Mouse (Mus musculus) urinary bladder, postnatal 36 days (tissue): ENCODE results near the gene Fndc10.
"Not testable (repeated sequence)": the region's sequence is repeated elsewhere in the genome, so short reads cannot be mapped to it uniquely, and the experiment has no call there.

Experiments used
- DNase-seq, 2 experiments: peaks; one replicate each; pipeline ENCODE4 v3.0.0; 2022; ENCODE audit warnings: low spot score in 2 of 2, mixed read lengths in 1 of 2

Fndc10 gene

GRCm38 (mm10) chr4:155683670-155684277, 10.4 kb upstream of the Fndc10 start:
- not testable (repeated sequence) for DNase-seq

GRCm38 (mm10) chr4:155687764-155688163, 6.4 kb upstream of the Fndc10 start:
- DNase-seq: not testable (repeated sequence)

GRCm38 (mm10) chr4:155690571-155691375, 3.4 kb upstream of the Fndc10 start:
- no peak for DNase-seq

- no peak for DNase-seq
These were observed 1.7 kb upstream of the Fndc10 start for GRCm38 (mm10) chr4:155692421-155692820.

- DNase-seq: peak; percentile 54 to 57
These were observed 600 bp downstream of the Fndc10 start for GRCm38 (mm10) chr4:155694482-155695401.

- no peak for DNase-seq
These were observed 1.5 kb downstream of the Fndc10 start for GRCm38 (mm10) chr4:155695531-155696062.

- DNase-seq: no peak
These were observed 2.4 kb downstream of the Fndc10 start for GRCm38 (mm10) chr4:155696261-155697255.

GRCm38 (mm10) chr4:155700425-155700824, 6.3 kb downstream of the Fndc10 start:
- DNase-seq: no peak

GRCm38 (mm10) chr4:155703425-155703929, 9.3 kb downstream of the Fndc10 start:
- DNase-seq: no peak

GRCm38 (mm10) chr4:155704721-155705591, 10.8 kb downstream of the Fndc10 start, which contains the start of gene Ssu72:
TSS of gene Ssu72 (plus strand) at chr4:155704800.
- peak; percentile 93 to 95 for DNase-seq

- peak in 1 of 2 experiments; percentile 25 for DNase-seq
These were observed 11.4 kb downstream of the Fndc10 start for GRCm38 (mm10) chr4:155705592-155705929.

GRCm38 (mm10) chr4:155708582-155708981, 14.4 kb downstream of the Fndc10 start:
- DNase-seq: no peak

- DNase-seq: no peak
These were observed 14.8 kb downstream of the Fndc10 start for GRCm38 (mm10) chr4:155708988-155709387.

GRCm38 (mm10) chr4:155710521-155711252, 16.5 kb downstream of the Fndc10 start:
- DNase-seq: no peak

GRCm38 (mm10) chr4:155721668-155722083, 27.5 kb downstream of the Fndc10 start:
- no peak for DNase-seq

GRCm38 (mm10) chr4:155727993-155728392, 33.9 kb downstream of the Fndc10 start:
- DNase-seq: no peak

- no peak for DNase-seq
These were observed 39.1 kb downstream of the Fndc10 start for GRCm38 (mm10) chr4:155733267-155733666.

- DNase-seq: peak; percentile 84 to 88
These were observed 40.3 kb downstream of the Fndc10 start, which contains the start of gene Tmem240 for GRCm38 (mm10) chr4:155734350-155734941. TSS of gene Tmem240 (plus strand) at chr4:155734800.
